8 mouse cellular contexts compared by ENCODE assay signal in genomic region chr14:72708581-72708991, GRCm38 (mm10). TPM values are rescaled to one million over a fixed set of nuclear protein-coding genes. Genes with fewer than 3 reads are reported as not detected.
A peak's percentile ranks its signal among the peaks of the same experiment; 100 is the strongest.
DNase-seq lines count a peak whose midpoint lies in the region; ATAC-seq and TF ChIP-seq lines count a peak whose summit lies in the region.

No protein-coding gene starts in this region.

- no peak overlapping the region for H3K27ac ChIP-seq in liver, adult 2 months (replicated peaks; ENCODE audit: insufficient read depth, low read depth, low read length)
- H3K27ac ChIP-seq in brown adipose tissue, adult 24 weeks (replicated peaks; ENCODE audit: low read depth, low read length): no peak overlapping the region
- H3K27ac ChIP-seq in forebrain, embryonic 15.5 days (replicated peaks): no peak overlapping the region
- H3K27ac ChIP-seq in limb, embryonic 14.5 days (replicated peaks; ENCODE audit: low read depth, low read length): no peak overlapping the region
- H3K27ac ChIP-seq in neural tube, embryonic 13.5 days (replicated peaks): no peak overlapping the region

- H3K27me3 ChIP-seq in liver, adult 2 months (ENCODE audit: control insufficient read depth, insufficient read depth, low read length): no peaks in the 10 kb centered on the region
- peaks cover 6% of the 10 kb centered on the region; the same call in 1 of the 2 replicates for H3K27me3 ChIP-seq in forebrain, embryonic 15.5 days
- H3K27me3 ChIP-seq in limb, embryonic 14.5 days (ENCODE audit: control insufficient read depth, insufficient read depth, low read length): no peaks in the 10 kb centered on the region
- peaks cover 8% of the 10 kb centered on the region for H3K27me3 ChIP-seq in neural tube, embryonic 13.5 days

- H3K4me1 ChIP-seq in liver, adult 2 months (ENCODE audit: control insufficient read depth, insufficient read depth, low read length): peaks cover 4% of the 10 kb centered on the region; the same call in 1 of the 2 replicates
- no peaks in the 10 kb centered on the region for H3K4me1 ChIP-seq in brown adipose tissue, adult 24 weeks (ENCODE audit: control insufficient read depth, insufficient read depth, insufficient read length, low read length)
- H3K4me1 ChIP-seq in forebrain, embryonic 15.5 days: peaks cover 21% of the 10 kb centered on the region
- H3K4me1 ChIP-seq in limb, embryonic 14.5 days (ENCODE audit: control insufficient read depth, insufficient read depth, low read length): peaks cover 5% of the 10 kb centered on the region; the same call in 1 of the 2 replicates
- peaks cover 11% of the 10 kb centered on the region for H3K4me1 ChIP-seq in neural tube, embryonic 13.5 days (replicated peaks)

- H3K4me3 ChIP-seq in liver, adult 2 months (ENCODE audit: insufficient read depth, low read depth, low read length): 0 out of 2 replicates have a peak overlapping the region, but pooled peaks have one; percentile 70
- H3K4me3 ChIP-seq in brown adipose tissue, adult 24 weeks (ENCODE audit: insufficient read depth, low read depth, low read length): peak overlapping the region; percentile 79
- peak overlapping the region; percentile 97 for H3K4me3 ChIP-seq in forebrain, embryonic 15.5 days
- peak overlapping the region; percentile 92 for H3K4me3 ChIP-seq in limb, embryonic 14.5 days (replicated peaks; ENCODE audit: low read length)
- peak overlapping the region; percentile 84 for H3K4me3 ChIP-seq in neural tube, embryonic 13.5 days

- H3K4me2 ChIP-seq in forebrain, embryonic 15.5 days (replicated peaks): peak overlapping the region; percentile 73
- H3K4me2 ChIP-seq in limb, embryonic 14.5 days (replicated peaks; ENCODE audit: low read depth, low read length, severe bottlenecking): peak overlapping the region; percentile 82
- H3K4me2 ChIP-seq in neural tube, embryonic 13.5 days: peak overlapping the region; percentile 62

- peaks cover 10% of the 10 kb centered on the region; the same call in 1 of the 2 replicates for H3K79me2 ChIP-seq in liver, adult 2 months (ENCODE audit: control insufficient read depth, insufficient read depth, low read length)

- no peak for TF ChIP-seq CTCF in liver, adult 2 months (IDR thresholded peaks at IDR 0.05; ENCODE audit: low read depth, low read length)

- TF ChIP-seq POLR2A in liver, adult 2 months (IDR thresholded peaks at IDR 0.05; ENCODE audit: extremely low read depth, insufficient read depth, low read length): no peak
- no peak for TF ChIP-seq POLR2A in limb, embryonic 14.5 days (IDR thresholded peaks at IDR 0.05; ENCODE audit: borderline replicate concordance, extremely low read depth, insufficient read depth, insufficient read length)

- no peaks in the 10 kb centered on the region for H3K36me3 ChIP-seq in liver, adult 2 months (ENCODE audit: control insufficient read depth, insufficient read depth, low read length)
- H3K36me3 ChIP-seq in forebrain, embryonic 15.5 days: no peaks in the 10 kb centered on the region
- H3K36me3 ChIP-seq in limb, embryonic 14.5 days (ENCODE audit: control insufficient read depth, insufficient read depth, low read length): no peaks in the 10 kb centered on the region
- H3K36me3 ChIP-seq in neural tube, embryonic 13.5 days: no peaks in the 10 kb centered on the region

- no peaks in the 10 kb centered on the region for H3K9me3 ChIP-seq in forebrain, embryonic 15.5 days
- H3K9me3 ChIP-seq in limb, embryonic 14.5 days (ENCODE audit: control insufficient read depth, low read length): no peaks in the 10 kb centered on the region
- H3K9me3 ChIP-seq in neural tube, embryonic 13.5 days: no peaks in the 10 kb centered on the region

- 0 out of 2 replicates have a peak overlapping the region, but pooled peaks have one; percentile 10 for H3K9ac ChIP-seq in liver, adult 2 months (ENCODE audit: low read depth, low read length)
- H3K9ac ChIP-seq in forebrain, embryonic 15.5 days (replicated peaks): peak overlapping the region; percentile 8; the same call in 1 of the 2 replicates
- H3K9ac ChIP-seq in limb, embryonic 14.5 days (ENCODE audit: low read depth, low read length, severe bottlenecking): no peak overlapping the region
- H3K9ac ChIP-seq in neural tube, embryonic 13.5 days: peak overlapping the region; percentile 88

- peak; percentile 19 for DNase-seq in liver, adult 2 months (ENCODE audit: extremely low read depth, low read depth, low spot score)
- DNase-seq in liver: no peak
- DNase-seq in limb, embryonic 14.5 days (ENCODE audit: low spot score): no peak
- DNase-seq in spleen, adult 18-20 months: no peak
- DNase-seq in urinary bladder, adult 18-20 months (ENCODE audit: low spot score in 2 of 2): no peak

- no peak for ATAC-seq in forebrain, embryonic 15.5 days (replicated peaks)
- no peak for ATAC-seq in limb, embryonic 14.5 days (ENCODE audit: low FRiP score, low read depth)
- no peak for ATAC-seq in neural tube, embryonic 13.5 days (ENCODE audit: low read depth)

- 13% methylated on average over 11 of the region's 11 CpGs for WGBS in liver, adult 2 months
- WGBS in forebrain, embryonic 15.5 days: 19% methylated on average over 11 of the region's 11 CpGs
- WGBS in limb, embryonic 14.5 days: 41% methylated on average over 11 of the region's 11 CpGs
- WGBS in neural tube, embryonic 13.5 days: 36% methylated on average over 11 of the region's 11 CpGs

RNA-seq across cellular contexts. Expression of gene Fndc3a, which starts 1.2 kb away (rescaled TPM):
- 36.9 and 40.6 TPM in 2 replicates for total RNA-seq in liver, adult 2 months (2014; rRNA removed)
- 25.5 and 27.9 TPM in 2 replicates for polyA plus RNA-seq in liver, adult 2 months (2012; rRNA removed)
- polyA plus RNA-seq in brown adipose tissue, adult 24 weeks (2012; ENCODE audit: insufficient read depth, insufficient read length, missing spikeins): 8.8 and 9.0 TPM in 2 replicates
- 44.8 and 47.3 TPM in 2 replicates for polyA plus RNA-seq in forebrain, embryonic 15.5 days (2015; fragmentation: Nextera tagmentation; extraction: Ambion mirVana)
- polyA plus RNA-seq in limb, embryonic 14.5 days (2012; rRNA removed): 29.0 and 31.4 TPM in 2 replicates
- polyA plus RNA-seq in limb, embryonic 14.5 days (2014; fragmentation: Nextera tagmentation; extraction: Ambion mirVana): 39.4 and 41.3 TPM in 2 replicates
- 48.0 and 48.6 TPM in 2 replicates for polyA plus RNA-seq in neural tube, embryonic 13.5 days (2015; fragmentation: Nextera tagmentation; extraction: Ambion mirVana)
